Mouse (Mus musculus) common myeloid progenitor, adult 5-6 weeks (primary cell): Measurements from ENCODE around the gene Pgrmc1. TPM values are rescaled to one million over a fixed set of nuclear protein-coding genes. Genes with fewer than 3 reads are reported as not detected.

Source experiments
- ATAC-seq: replicated peaks from 2 replicates; pipeline ENCODE4 v1.8.0; 2016; ENCODE audit warnings: low read depth, mild to moderate bottlenecking, moderate TSS enrichment, inconsistent platforms; ENCODE audit not compliant: poor library complexity, severe bottlenecking
- total RNA-seq: library from RNA; stranded (forward); fragments of 200-1000, 187-1606 nt; gene quantifications from 2 replicates; pipeline ENCODE4 v1.2.3, GENCODE M21; 2017

Pgrmc1 gene
- total RNA-seq, 1 experiment from 2014 or later: 76.6 TPM

GRCm38 (mm10) chrX:36600066-36600465 lies 2.1 kb downstream of the Pgrmc1 start:
- ATAC-seq: no peak

- ATAC-seq: no peak
Observed at GRCm38 (mm10) chrX:36602926-36603325, 4.9 kb downstream of the Pgrmc1 start.

- ATAC-seq: no peak
Observed at GRCm38 (mm10) chrX:36604040-36604439, 6.0 kb downstream of the Pgrmc1 start.

GRCm38 (mm10) chrX:36609117-36609516 lies 11.1 kb downstream of the Pgrmc1 start:
- no peak for ATAC-seq

- no peak for ATAC-seq
Observed at GRCm38 (mm10) chrX:36628102-36628501, 30.1 kb downstream of the Pgrmc1 start.

GRCm38 (mm10) chrX:36630771-36631170 lies 32.8 kb downstream of the Pgrmc1 start:
- ATAC-seq: no peak

- ATAC-seq: no peak
Observed at GRCm38 (mm10) chrX:36640046-36640445, 42.0 kb downstream of the Pgrmc1 start.

- ATAC-seq: peak; percentile 99
Observed at GRCm38 (mm10) chrX:36644657-36645551, 46.9 kb downstream of the Pgrmc1 start, which contains the start of gene Akap17b. Akap17b (minus strand) TSS chrX:36645395.

Other genes with a start within 250 kb of the Pgrmc1 start
- gene Gm6268, start 196.9 kb upstream of the Pgrmc1 start, total RNA-seq: 1.2 TPM in 1 of 2 replicates, not detected in the other
- not detected in 2 replicates for gene Gm14569, start 106.4 kb upstream of the Pgrmc1 start, total RNA-seq
- gene Akap17b, start 47.2 kb downstream of the Pgrmc1 start, total RNA-seq: 8.1 and 11.8 TPM in 2 replicates
- 1.7 TPM in 1 of 2 replicates, not detected in the other for gene Slc25a43, start 145.5 kb downstream of the Pgrmc1 start, total RNA-seq
- gene Slc25a5, start 197.4 kb downstream of the Pgrmc1 start, total RNA-seq: 896 and 911 TPM in 2 replicates